Mouse (Mus musculus): ENCODE results near the gene Fam102a. TPM values are rescaled to one million over a fixed set of nuclear protein-coding genes. Genes with fewer than 3 reads are reported as not detected.
A peak's percentile ranks its signal among the peaks of the same experiment; 100 is the strongest.

Gene Fam102a
- polyA plus RNA-seq, 1 experiment from 2014 or later, result 4.8 TPM

GRCm38 (mm10) chr2:32570698-32571494, 35.8 kb downstream of the Fam102a start, which contains the start of gene Dpm2:
Gene Dpm2, plus strand, starts transcription at chr2:32570858.
- Histone ChIP-seq H3K36me3 (peaks cover 17% of the 10 kb centered on the region; the same call in 1 of the 2 replicates), H3K9me3 (replicated peaks) (no peaks in the 10 kb centered on the region), H3K9ac (peak within 1 kb of the TSS; percentile 69), H3K4me3 (peak within 1 kb of the TSS; percentile 74), H3K4me2 (peak within 1 kb of the TSS; percentile 78), H3K27me3 (peaks cover 8% of the 10 kb centered on the region; the same call in 1 of the 2 replicates), H3K27ac (peak within 1 kb of the TSS; percentile 50), H3K4me1 (replicated peaks) (peaks cover 39% of the 10 kb centered on the region)
- under 1% methylated on average over 36 of the region's 36 CpGs for WGBS
- ATAC-seq (replicated peaks; ENCODE audit: insufficient number of reproducible peaks, insufficient read depth, low FRiP score, low read depth), result peak; percentile 68

- Histone ChIP-seq H3K4me1 (replicated peaks) (peaks cover 35% of the 10 kb centered on the region), H3K27me3 (peaks cover 20% of the 10 kb centered on the region), H3K9ac (no peak overlapping the region), H3K9me3 (replicated peaks) (no peaks in the 10 kb centered on the region), H3K36me3 (peaks cover 17% of the 10 kb centered on the region; the same call in 1 of the 2 replicates), H3K4me2 (no peak overlapping the region; the same call in 1 of the 2 replicates), H3K27ac (no peak overlapping the region), H3K4me3 (no peak overlapping the region)
- WGBS, result 85% methylated on average over 11 of the region's 11 CpGs
- ATAC-seq (replicated peaks; ENCODE audit: insufficient number of reproducible peaks, insufficient read depth, low FRiP score, low read depth), result no peak
These were observed 37.1 kb downstream of the Fam102a start for GRCm38 (mm10) chr2:32572196-32572595.

- Histone ChIP-seq H3K36me3 (0 out of 2 replicates have a peak, but pooled peaks cover 9% of the 10 kb centered on the region), H3K9ac (peak within 1 kb of the TSS; percentile 34; the same call in 1 of the 2 replicates), H3K27me3 (peaks cover 39% of the 10 kb centered on the region), H3K4me3 (peak within 1 kb of the TSS; percentile 39), H3K27ac (no peak within 1 kb of the TSS), H3K9me3 (replicated peaks) (no peaks in the 10 kb centered on the region), H3K4me2 (peak within 1 kb of the TSS; percentile 69), H3K4me1 (replicated peaks) (peaks cover 25% of the 10 kb centered on the region)
- 71% methylated on average over 6 of the region's 6 CpGs for WGBS
- ATAC-seq (replicated peaks; ENCODE audit: insufficient number of reproducible peaks, insufficient read depth, low FRiP score, low read depth), result no peak
These were observed 39.4 kb downstream of the Fam102a start, which contains the start of gene Pip5kl1 for GRCm38 (mm10) chr2:32574497-32574896. Gene Pip5kl1, plus strand, starts transcription at chr2:32574797.

GRCm38 (mm10) chr2:32574901-32575585, 39.9 kb downstream of the Fam102a start:
- H3K4me3 ChIP-seq, result peak overlapping the region; percentile 39
- WGBS, result 2% methylated on average over 26 of the region's 26 CpGs

GRCm38 (mm10) chr2:32575586-32576160, 40.5 kb downstream of the Fam102a start, which contains the start of gene 9430097D07Rik:
Gene 9430097D07Rik, minus strand, starts transcription at chr2:32575684.
- Histone ChIP-seq H3K4me1 (replicated peaks) (peaks cover 22% of the 10 kb centered on the region), H3K27me3 (peaks cover 48% of the 10 kb centered on the region), H3K36me3 (0 out of 2 replicates have a peak, but pooled peaks cover 9% of the 10 kb centered on the region), H3K9me3 (replicated peaks) (no peaks in the 10 kb centered on the region), H3K4me3 (peak within 1 kb of the TSS; percentile 39), H3K4me2 (peak within 1 kb of the TSS; percentile 69), H3K27ac (no peak within 1 kb of the TSS), H3K9ac (peak within 1 kb of the TSS; percentile 34; the same call in 1 of the 2 replicates)
- WGBS, result 9% methylated on average over 28 of the region's 28 CpGs
- no peak for ATAC-seq (replicated peaks; ENCODE audit: insufficient number of reproducible peaks, insufficient read depth, low FRiP score, low read depth)

More at GRCm38 (mm10) chr2:32574901-32575585, 39.9 kb downstream of the Fam102a start:
- Histone ChIP-seq H3K4me2 (peak overlapping the region; percentile 69), H3K27ac (no peak overlapping the region), H3K9ac (peak overlapping the region; percentile 34; the same call in 1 of the 2 replicates), H3K27me3 (peaks cover 45% of the 10 kb centered on the region), H3K4me1 (replicated peaks) (peaks cover 25% of the 10 kb centered on the region), H3K36me3 (0 out of 2 replicates have a peak, but pooled peaks cover 9% of the 10 kb centered on the region), H3K9me3 (replicated peaks) (no peaks in the 10 kb centered on the region)
- ATAC-seq (replicated peaks; ENCODE audit: insufficient number of reproducible peaks, insufficient read depth, low FRiP score, low read depth), result no peak

- Histone ChIP-seq H3K4me1 (replicated peaks) (peaks cover 16% of the 10 kb centered on the region), H3K27me3 (peaks cover 48% of the 10 kb centered on the region), H3K36me3 (0 out of 2 replicates have a peak, but pooled peaks cover 9% of the 10 kb centered on the region), H3K4me2 (no peak overlapping the region), H3K9ac (no peak overlapping the region), H3K9me3 (replicated peaks) (no peaks in the 10 kb centered on the region), H3K4me3 (no peak overlapping the region), H3K27ac (no peak overlapping the region)
- 84% methylated on average over 9 of the region's 9 CpGs for WGBS
- ATAC-seq (replicated peaks; ENCODE audit: insufficient number of reproducible peaks, insufficient read depth, low FRiP score, low read depth), result no peak
These were observed 41.4 kb downstream of the Fam102a start for GRCm38 (mm10) chr2:32576532-32576931.

- Histone ChIP-seq H3K27ac (no peak overlapping the region), H3K4me2 (no peak overlapping the region), H3K36me3 (no peaks in the 10 kb centered on the region), H3K4me1 (replicated peaks) (peaks cover 15% of the 10 kb centered on the region), H3K9me3 (replicated peaks) (no peaks in the 10 kb centered on the region), H3K27me3 (peaks cover 52% of the 10 kb centered on the region), H3K4me3 (no peak overlapping the region), H3K9ac (no peak overlapping the region)
- ATAC-seq (replicated peaks; ENCODE audit: insufficient number of reproducible peaks, insufficient read depth, low FRiP score, low read depth), result no peak
- WGBS, result 33% methylated on average over 25 of the region's 30 CpGs
These were observed 43.3 kb downstream of the Fam102a start for GRCm38 (mm10) chr2:32578146-32579046.

- 36% methylated on average over 19 of the region's 19 CpGs for WGBS
- peaks cover 7% of the 10 kb centered on the region for H3K4me1 ChIP-seq (replicated peaks)
- no peak overlapping the region for H3K27ac ChIP-seq
- peak overlapping the region; percentile 36 for H3K4me3 ChIP-seq
- no peaks in the 10 kb centered on the region for H3K9me3 ChIP-seq (replicated peaks)
- H3K4me2 ChIP-seq, result peak overlapping the region; percentile 43
- H3K36me3 ChIP-seq, result no peaks in the 10 kb centered on the region
- no peak overlapping the region for H3K9ac ChIP-seq
- peaks cover 38% of the 10 kb centered on the region for H3K27me3 ChIP-seq
- no peak for ATAC-seq (replicated peaks; ENCODE audit: insufficient number of reproducible peaks, insufficient read depth, low FRiP score, low read depth)
These were observed 46.4 kb downstream of the Fam102a start for GRCm38 (mm10) chr2:32581450-32582095.

GRCm38 (mm10) chr2:32582830-32583799, 48.0 kb downstream of the Fam102a start:
- no peak overlapping the region for H3K27ac ChIP-seq
- peak; percentile 43 for ATAC-seq (replicated peaks; ENCODE audit: insufficient number of reproducible peaks, insufficient read depth, low FRiP score, low read depth)
- H3K4me1 ChIP-seq (replicated peaks), result peaks cover 18% of the 10 kb centered on the region
- no peaks in the 10 kb centered on the region for H3K36me3 ChIP-seq
- H3K9me3 ChIP-seq (replicated peaks), result no peaks in the 10 kb centered on the region
- peaks cover 24% of the 10 kb centered on the region for H3K27me3 ChIP-seq
- WGBS, result 10% methylated on average over 37 of the region's 37 CpGs
- H3K9ac ChIP-seq, result peak overlapping the region; percentile 23; the same call in 1 of the 2 replicates
- H3K4me3 ChIP-seq, result peak overlapping the region; percentile 37
- peak overlapping the region; percentile 68 for H3K4me2 ChIP-seq
